Mouse (Mus musculus): ENCODE data around the gene Adgrf3. TPM values are rescaled to one million over a fixed set of nuclear protein-coding genes. Genes with fewer than 3 reads are reported as not detected.
"Not testable (repeated sequence)": the region's sequence is repeated elsewhere in the genome, so short reads cannot be mapped to it uniquely, and the experiment has no call there.

The Adgrf3 gene
- total and polyA plus RNA-seq, 3 experiments: 0.03 to 1.3 (median 0.11) TPM

GRCm38 (mm10) chr5:30222681-30223080, 17.2 kb upstream of the Adgrf3 start:
- TF ChIP-seq CTCF (IDR thresholded peaks at IDR 0.05; ENCODE audit: low read depth, low read length) (no peak), POLR2AphosphoS5 (IDR thresholded peaks at IDR 0.05; ENCODE audit: insufficient replicate concordance, low read depth, low read length) (no peak), TAL1 (conservative IDR thresholded peaks at IDR 0.05; ENCODE audit: low read depth, low read length) (no peak), GATA1 (IDR thresholded peaks at IDR 0.05; ENCODE audit: borderline replicate concordance, low read length) (no peak), GATA2 (IDR thresholded peaks at IDR 0.05; ENCODE audit: borderline replicate concordance, low read depth, low read length) (no peak)
- Histone ChIP-seq H3K4me3 (ENCODE audit: low read depth, low read length) (no peak overlapping the region), H3K36me3 (replicated peaks) (peaks cover 3% of the 10 kb centered on the region), H3K9me3 (replicated peaks) (no peaks in the 10 kb centered on the region), H3K4me1 (ENCODE audit: insufficient read depth, low read depth, low read length) (no peaks in the 10 kb centered on the region), H3K27me3 (ENCODE audit: insufficient read depth, low read length) (0 out of 2 replicates have a peak, but pooled peaks cover 11% of the 10 kb centered on the region)
- ATAC-seq (ENCODE audit: extremely low read depth, insufficient number of reproducible peaks, low FRiP score, poor library complexity, severe bottlenecking): no peak
- DNase-seq (ENCODE audit: low spot score): no peak

- Histone ChIP-seq H3K36me3 (replicated peaks) (peaks cover 3% of the 10 kb centered on the region), H3K4me3 (ENCODE audit: low read depth, low read length) (no peak overlapping the region), H3K9me3 (replicated peaks) (no peaks in the 10 kb centered on the region), H3K27me3 (ENCODE audit: insufficient read depth, low read length) (peaks cover 24% of the 10 kb centered on the region), H3K4me1 (ENCODE audit: insufficient read depth, low read depth, low read length) (no peaks in the 10 kb centered on the region)
- TF ChIP-seq GATA1 (IDR thresholded peaks at IDR 0.05; ENCODE audit: borderline replicate concordance, low read length) (no peak), TAL1 (conservative IDR thresholded peaks at IDR 0.05; ENCODE audit: low read depth, low read length) (no peak), CTCF (IDR thresholded peaks at IDR 0.05; ENCODE audit: low read depth, low read length) (no peak), GATA2 (IDR thresholded peaks at IDR 0.05; ENCODE audit: borderline replicate concordance, low read depth, low read length) (no peak), POLR2AphosphoS5 (IDR thresholded peaks at IDR 0.05; ENCODE audit: insufficient replicate concordance, low read depth, low read length) (no peak)
- ATAC-seq (ENCODE audit: extremely low read depth, insufficient number of reproducible peaks, low FRiP score, poor library complexity, severe bottlenecking): no peak
- no peak for DNase-seq (ENCODE audit: low spot score)
Measured at GRCm38 (mm10) chr5:30220666-30221065, 15.1 kb upstream of the Adgrf3 start.

GRCm38 (mm10) chr5:30219715-30220114, 14.2 kb upstream of the Adgrf3 start:
- no peaks in the 10 kb centered on the region for H3K9me3 ChIP-seq (replicated peaks)
- no peak for TF ChIP-seq CTCF (IDR thresholded peaks at IDR 0.05; ENCODE audit: low read depth, low read length)
- TF ChIP-seq TAL1 (conservative IDR thresholded peaks at IDR 0.05; ENCODE audit: low read depth, low read length): no peak
- no peak for TF ChIP-seq GATA1 (IDR thresholded peaks at IDR 0.05; ENCODE audit: borderline replicate concordance, low read length)
- no peak for TF ChIP-seq GATA2 (IDR thresholded peaks at IDR 0.05; ENCODE audit: borderline replicate concordance, low read depth, low read length)
- TF ChIP-seq POLR2AphosphoS5 (IDR thresholded peaks at IDR 0.05; ENCODE audit: insufficient replicate concordance, low read depth, low read length): no peak

GRCm38 (mm10) chr5:30215970-30216369, 10.4 kb upstream of the Adgrf3 start:
- Histone ChIP-seq H3K9me3 (replicated peaks) (no peaks in the 10 kb centered on the region), H3K36me3 (replicated peaks) (no peaks in the 10 kb centered on the region), H3K4me1 (ENCODE audit: insufficient read depth, low read depth, low read length) (no peaks in the 10 kb centered on the region), H3K4me3 (ENCODE audit: low read depth, low read length) (no peak overlapping the region), H3K27me3 (ENCODE audit: insufficient read depth, low read length) (peaks cover 30% of the 10 kb centered on the region)
- no peak for ATAC-seq (ENCODE audit: extremely low read depth, insufficient number of reproducible peaks, low FRiP score, poor library complexity, severe bottlenecking)
- TF ChIP-seq TAL1 (conservative IDR thresholded peaks at IDR 0.05; ENCODE audit: low read depth, low read length): no peak
- DNase-seq (ENCODE audit: low spot score): no peak

More at GRCm38 (mm10) chr5:30219715-30220114, 14.2 kb upstream of the Adgrf3 start:
- DNase-seq (ENCODE audit: low spot score) (no peak), ATAC-seq (ENCODE audit: extremely low read depth, insufficient number of reproducible peaks, low FRiP score, poor library complexity, severe bottlenecking) (no peak)
- Histone ChIP-seq H3K4me3 (ENCODE audit: low read depth, low read length) (no peak overlapping the region), H3K36me3 (replicated peaks) (peaks cover 3% of the 10 kb centered on the region), H3K27me3 (ENCODE audit: insufficient read depth, low read length) (peaks cover 27% of the 10 kb centered on the region), H3K4me1 (ENCODE audit: insufficient read depth, low read depth, low read length) (no peaks in the 10 kb centered on the region)

- H3K27me3 ChIP-seq (ENCODE audit: insufficient read depth, low read length): peaks cover 26% of the 10 kb centered on the region
- DNase-seq (ENCODE audit: low spot score): no peak
- TF ChIP-seq TAL1 (conservative IDR thresholded peaks at IDR 0.05; ENCODE audit: low read depth, low read length) (no peak), CTCF (IDR thresholded peaks at IDR 0.05; ENCODE audit: low read depth, low read length) (no peak)
- no peaks in the 10 kb centered on the region for H3K4me1 ChIP-seq (ENCODE audit: insufficient read depth, low read depth, low read length)
- H3K36me3 ChIP-seq (replicated peaks): no peaks in the 10 kb centered on the region
- no peaks in the 10 kb centered on the region for H3K9me3 ChIP-seq (replicated peaks)
- ATAC-seq (ENCODE audit: extremely low read depth, insufficient number of reproducible peaks, low FRiP score, poor library complexity, severe bottlenecking): no peak
- H3K4me3 ChIP-seq (ENCODE audit: low read depth, low read length): no peak overlapping the region
Measured at GRCm38 (mm10) chr5:30214889-30215288, 9.4 kb upstream of the Adgrf3 start.

- ATAC-seq (ENCODE audit: extremely low read depth, insufficient number of reproducible peaks, low FRiP score, poor library complexity, severe bottlenecking): not testable (repeated sequence)
Measured at GRCm38 (mm10) chr5:30210758-30211157, 5.2 kb upstream of the Adgrf3 start.

GRCm38 (mm10) chr5:30207276-30207675, 1.8 kb upstream of the Adgrf3 start:
- no peak for ATAC-seq (ENCODE audit: extremely low read depth, insufficient number of reproducible peaks, low FRiP score, poor library complexity, severe bottlenecking)
- H3K4me1 ChIP-seq (ENCODE audit: insufficient read depth, low read depth, low read length): peaks cover 12% of the 10 kb centered on the region
- TF ChIP-seq GATA2 (IDR thresholded peaks at IDR 0.05; ENCODE audit: borderline replicate concordance, low read depth, low read length) (no peak), POLR2AphosphoS5 (IDR thresholded peaks at IDR 0.05; ENCODE audit: insufficient replicate concordance, low read depth, low read length) (no peak), CTCF (IDR thresholded peaks at IDR 0.05; ENCODE audit: low read depth, low read length) (no peak), GATA1 (IDR thresholded peaks at IDR 0.05; ENCODE audit: borderline replicate concordance, low read length) (no peak)
- no peak overlapping the region for H3K4me3 ChIP-seq (ENCODE audit: low read depth, low read length)
- H3K27me3 ChIP-seq (ENCODE audit: insufficient read depth, low read length): peaks cover 21% of the 10 kb centered on the region
- no peaks in the 10 kb centered on the region for H3K9me3 ChIP-seq (replicated peaks)
- H3K36me3 ChIP-seq (replicated peaks): no peaks in the 10 kb centered on the region
- no peak for DNase-seq (ENCODE audit: low spot score)

More at GRCm38 (mm10) chr5:30210758-30211157, 5.2 kb upstream of the Adgrf3 start:
- H3K27me3 ChIP-seq (ENCODE audit: insufficient read depth, low read length); H3K4me1 ChIP-seq (ENCODE audit: insufficient read depth, low read depth, low read length); H3K36me3 ChIP-seq (replicated peaks); H3K9me3 ChIP-seq (replicated peaks); H3K4me3 ChIP-seq (ENCODE audit: low read depth, low read length); DNase-seq (ENCODE audit: low spot score): not testable (repeated sequence)

Data from G1E (cell line).